Mouse (Mus musculus) thymus, adult 18-20 months (tissue): Measurements from ENCODE around the gene Gm3676.
"Not testable (repeated sequence)": the region's sequence is repeated elsewhere in the genome, so short reads cannot be mapped to it uniquely, and the experiment has no call there.

Experiments used
- DNase-seq, 2 experiments: peaks; one replicate each; pipeline ENCODE4 v3.0.0; 2022; ENCODE audit warnings: mixed read lengths in 2 of 2

Gene Gm3676

DNA sequence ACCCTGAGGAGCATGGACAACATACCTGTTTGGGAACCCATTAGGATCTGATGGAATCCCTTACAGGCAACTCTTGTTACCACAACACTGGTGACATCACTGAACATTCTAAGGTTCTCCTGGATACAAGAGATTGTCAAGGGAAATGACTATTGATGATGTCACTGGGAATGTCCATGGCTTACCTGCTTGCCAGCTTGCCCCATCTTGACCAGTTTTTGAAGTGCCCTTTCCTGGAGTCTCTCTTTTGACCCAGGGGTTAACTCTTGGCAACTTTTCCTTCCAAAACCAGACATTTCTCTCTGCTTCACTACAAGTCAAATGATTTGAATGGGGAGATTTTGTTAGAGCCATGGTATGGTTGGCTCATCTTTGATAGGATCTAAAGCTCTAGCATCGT is at the start of gene Gm3676:
Gene Gm3676, minus strand, starts transcription at position 101 of the 400 bp plus-strand sequence.
- not testable (repeated sequence) for DNase-seq

DNA sequence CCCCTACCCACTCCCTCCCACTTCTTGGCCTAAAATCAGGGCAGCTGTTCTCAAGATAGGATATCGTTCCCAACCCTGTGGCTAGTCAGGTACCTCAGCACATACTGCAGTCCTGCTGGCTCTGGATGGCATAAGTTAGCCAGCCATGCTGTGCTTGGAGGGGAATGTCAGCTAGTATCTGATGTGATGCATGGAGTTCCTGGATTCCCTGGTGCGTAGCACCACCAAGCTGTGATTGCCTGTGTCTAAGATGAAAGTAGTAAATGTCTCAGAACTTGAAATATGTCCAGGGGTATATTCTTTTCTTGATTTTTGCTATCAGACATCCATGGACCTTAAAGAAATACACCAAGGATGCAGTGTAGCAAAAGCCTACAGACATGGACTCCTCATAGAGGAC is 1.9 kb upstream of the Gm3676 start:
- not testable (repeated sequence) for DNase-seq

DNA sequence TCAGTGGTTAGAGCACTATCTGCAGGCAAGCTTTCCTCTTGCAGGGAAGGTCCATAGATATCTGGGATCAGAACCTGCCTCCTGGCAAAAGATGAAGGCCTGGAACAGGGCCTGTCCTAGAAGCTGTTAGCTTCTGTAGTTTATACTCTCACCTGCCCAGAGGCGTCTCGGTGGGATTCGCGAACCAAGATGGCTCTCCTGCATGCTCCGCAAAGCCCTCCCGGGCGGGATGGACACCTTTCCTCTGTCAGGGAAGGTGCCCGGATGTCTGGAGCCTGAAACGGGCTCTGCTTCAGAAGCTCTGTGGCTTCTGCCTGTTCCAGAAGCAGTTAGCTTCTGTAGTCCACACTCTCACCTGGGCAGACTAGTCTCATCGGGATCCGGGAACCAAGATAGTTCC is 16.1 kb downstream of the Gm3676 start:
- not testable (repeated sequence) for DNase-seq

DNA sequence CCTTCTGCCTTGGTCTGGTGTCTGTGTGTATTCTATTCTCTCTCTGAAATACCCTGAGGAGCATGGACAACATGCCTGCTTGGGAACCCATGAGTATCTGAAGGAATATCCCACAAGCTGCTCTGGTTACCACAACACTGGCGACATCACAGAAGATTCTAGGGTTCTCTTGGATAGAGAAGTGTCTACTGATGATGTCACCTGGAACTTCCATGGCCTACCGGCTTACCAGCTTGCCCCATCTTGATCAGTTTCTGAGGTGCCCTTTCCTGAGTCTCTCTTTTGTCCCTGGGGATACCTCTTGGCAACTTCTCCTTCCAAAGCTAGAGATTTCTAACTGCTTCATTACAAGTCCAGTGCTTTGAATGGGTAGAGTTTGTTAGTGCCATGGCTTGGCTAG is 21.8 kb downstream of the Gm3676 start, which contains the start of gene Gm3072:
Gene Gm3072, minus strand, starts transcription at position 101 of the 400 bp plus-strand sequence.
- DNase-seq, result not testable (repeated sequence)

DNA sequence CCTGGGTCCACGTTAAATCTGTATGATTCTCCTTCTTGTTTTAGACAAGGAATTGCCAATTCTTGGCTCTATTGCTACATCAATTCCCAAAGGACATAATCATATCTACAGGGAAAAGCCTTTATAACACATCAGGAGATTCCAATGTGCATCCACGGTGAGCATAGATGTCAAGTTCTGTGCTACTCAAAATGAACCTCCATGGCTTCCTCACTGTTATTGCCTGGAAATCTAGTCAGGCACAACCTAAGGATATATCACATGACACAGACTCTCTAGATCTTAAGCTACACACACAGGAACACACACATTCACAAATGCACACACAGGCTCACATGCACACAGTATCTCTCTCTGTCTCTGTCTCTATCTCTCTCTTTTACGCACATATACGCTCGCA is 23.8 kb downstream of the Gm3676 start:
- DNase-seq, result not testable (repeated sequence)

DNA sequence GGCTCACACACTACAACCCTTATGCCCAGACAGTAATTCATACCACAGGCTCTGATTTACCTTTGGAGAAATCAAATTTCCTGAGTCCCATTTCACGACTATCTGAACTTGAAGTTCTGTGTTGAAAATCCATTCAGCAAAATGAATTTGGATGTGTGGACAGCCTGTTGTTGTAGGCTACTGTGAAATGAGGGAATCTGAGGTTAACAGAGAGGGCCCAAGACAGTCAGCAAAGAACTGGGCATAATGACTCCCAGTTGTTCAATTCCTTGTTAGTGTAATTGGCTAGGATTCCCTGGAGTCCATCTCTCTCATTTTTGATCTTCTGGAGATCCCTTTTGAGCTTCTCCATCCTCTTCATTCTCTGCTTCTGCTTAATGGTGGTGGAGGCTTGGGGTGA is 35.6 kb downstream of the Gm3676 start:
- DNase-seq, result peak in 1 of 2 experiments; percentile 4

DNA sequence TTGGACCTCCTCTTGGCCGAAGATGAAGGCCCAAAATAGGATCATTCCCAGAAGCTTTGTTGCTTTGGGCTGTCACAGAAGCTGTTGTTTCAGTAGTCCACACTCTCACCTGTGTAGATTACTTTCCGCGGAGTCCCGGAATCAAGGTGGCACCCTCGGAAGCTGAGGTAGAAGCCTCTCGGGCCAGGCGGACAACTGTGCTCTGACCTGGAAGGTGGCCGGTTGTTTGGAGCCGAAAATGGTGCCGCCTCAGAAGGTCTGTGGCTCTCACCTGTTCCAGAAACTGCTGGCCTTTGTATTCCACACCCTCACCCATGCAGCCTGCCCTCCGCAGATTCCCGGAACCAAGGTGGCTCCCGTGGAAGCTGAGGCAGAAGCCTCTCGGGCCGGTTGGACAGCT is 45.4 kb downstream of the Gm3676 start:
- not testable (repeated sequence) for DNase-seq
